Comparison of ENCODE assay signal across 10 mouse cellular contexts in genomic region chr2:106844766-106845678, GRCm38 (mm10).
DNase-seq lines count a peak whose midpoint lies in the region; ATAC-seq and TF ChIP-seq lines count a peak whose summit lies in the region.
"Had no signal": no experiment of that assay in that cellular context is flagged by ENCODE, and none has a peak within 500 bp of the region (broad histone marks: within the 10 kb centered on the region; RNA-seq: fewer than 3 reads in every experiment).

No protein-coding gene starts in this region.

- TF ChIP-seq CTCF in lung, embryonic 14.5 days (IDR thresholded peaks at IDR 0.05; ENCODE audit: low read depth) = no peak

- H3K4me3 ChIP-seq in heart, embryonic 14.5 days (ENCODE audit: control insufficient read depth in 1 of 2, insufficient read depth in 1 of 2, low read depth in 1 of 2, low read length in 2 of 2) = no peak overlapping the region
- H3K4me3 ChIP-seq in lung, embryonic 14.5 days (ENCODE audit: low read depth, low read length) = no peak overlapping the region
- no peak overlapping the region for H3K4me3 ChIP-seq in intestine, embryonic 14.5 days (ENCODE audit: low read depth, low read length)
- no peak overlapping the region; the same call in 1 of the 2 replicates for H3K4me3 ChIP-seq in stomach, embryonic 16.5 days (replicated peaks; ENCODE audit: low read length)

- H3K27me3 ChIP-seq in heart, embryonic 14.5 days (ENCODE audit: control insufficient read depth, insufficient read depth, low read length) = no peaks in the 10 kb centered on the region
- H3K27me3 ChIP-seq in lung, embryonic 14.5 days (ENCODE audit: insufficient read depth, low read length) = no peaks in the 10 kb centered on the region
- H3K27me3 ChIP-seq in intestine, embryonic 14.5 days (replicated peaks; ENCODE audit: control insufficient read depth, insufficient read depth, low read length) = no peaks in the 10 kb centered on the region
- H3K27me3 ChIP-seq in stomach, embryonic 16.5 days (ENCODE audit: control insufficient read depth, insufficient read depth, low read length) = no peaks in the 10 kb centered on the region

- DNase-seq in heart, postnatal 25 days (ENCODE audit: low spot score) = no peak
- peak; percentile 83 for DNase-seq in lung, embryonic 14.5 days
- no peak for DNase-seq in lung, postnatal 14 days
- peak; percentile 70 for DNase-seq in intestine, embryonic 14.5 days (ENCODE audit: low spot score)
- no peak for DNase-seq in embryo, embryonic 9.5 days (ENCODE audit: extremely low spot score)
- DNase-seq: cerebellum, adult 9-11 months; gastrocnemius, postnatal 10 days; right cerebral cortex, adult 18-20 months had no signal

- peak overlapping the region; percentile 56 to 69 for H3K27ac ChIP-seq in heart, embryonic 14.5 days (replicated peaks in 1 of 2; ENCODE audit: control insufficient read depth in 1 of 2, insufficient read depth in 1 of 2, low read depth in 2 of 2, low read length in 2 of 2)
- peak overlapping the region; percentile 75 for H3K27ac ChIP-seq in lung, embryonic 14.5 days (ENCODE audit: low read depth)
- peak overlapping the region; percentile 47; the same call in 1 of the 2 replicates for H3K27ac ChIP-seq in intestine, embryonic 14.5 days (ENCODE audit: low read depth)
- H3K27ac ChIP-seq in stomach, embryonic 16.5 days (ENCODE audit: low read length) = peak overlapping the region; percentile 72

- H3K9ac ChIP-seq in heart, embryonic 14.5 days (ENCODE audit: low read length) = 0 out of 2 replicates have a peak overlapping the region, but pooled peaks have one; percentile 34
- no peak overlapping the region for H3K9ac ChIP-seq in lung, embryonic 14.5 days
- H3K9ac ChIP-seq in intestine, embryonic 14.5 days (ENCODE audit: low read length) = no peak overlapping the region
- H3K9ac ChIP-seq in stomach, embryonic 16.5 days (ENCODE audit: low read length) = no peak overlapping the region

- ATAC-seq in heart, embryonic 14.5 days (ENCODE audit: insufficient number of reproducible peaks, insufficient read depth, low FRiP score, low read depth) = no peak
- ATAC-seq in lung, embryonic 14.5 days (ENCODE audit: insufficient read depth) = peak; percentile 78
- peak; percentile 59; the same call in 1 of the 2 replicates for ATAC-seq in intestine, embryonic 14.5 days (replicated peaks; ENCODE audit: low FRiP score, low TSS enrichment, low read depth)
- peak; percentile 74 for ATAC-seq in stomach, embryonic 16.5 days (ENCODE audit: insufficient read depth, low FRiP score)

- 30% methylated on average over 10 of the region's 10 CpGs for WGBS in heart, embryonic 14.5 days
- 19% methylated on average over 10 of the region's 10 CpGs for WGBS in lung, embryonic 14.5 days
- 32% methylated on average over 10 of the region's 10 CpGs for WGBS in intestine, embryonic 14.5 days
- 22% methylated on average over 10 of the region's 10 CpGs for WGBS in stomach, embryonic 16.5 days

- intact Hi-C loops in heart, postnatal 25 days (cut with DNase I) = no loop called here

- H3K4me1 ChIP-seq in heart, embryonic 14.5 days (ENCODE audit: control insufficient read depth in 2 of 2, insufficient read depth in 2 of 2, low read length in 2 of 2) = peaks cover 18 to 37% of the 10 kb centered on the region in 2 experiments
- peaks cover 16% of the 10 kb centered on the region; the same call in 1 of the 2 replicates for H3K4me1 ChIP-seq in lung, embryonic 14.5 days (ENCODE audit: insufficient read depth)
- peaks cover 17% of the 10 kb centered on the region for H3K4me1 ChIP-seq in intestine, embryonic 14.5 days (replicated peaks; ENCODE audit: control insufficient read depth, insufficient read depth, low read length)
- H3K4me1 ChIP-seq in stomach, embryonic 16.5 days (ENCODE audit: control insufficient read depth, insufficient read depth, low read length) = peaks cover 16% of the 10 kb centered on the region

- no peaks in the 10 kb centered on the region for H3K36me3 ChIP-seq in heart, embryonic 14.5 days (ENCODE audit: control insufficient read depth, insufficient read depth, low read length)
- H3K36me3 ChIP-seq in lung, embryonic 14.5 days (ENCODE audit: insufficient read depth) = no peaks in the 10 kb centered on the region
- no peaks in the 10 kb centered on the region for H3K36me3 ChIP-seq in intestine, embryonic 14.5 days (ENCODE audit: control insufficient read depth, insufficient read depth, low read length)
- no peaks in the 10 kb centered on the region for H3K36me3 ChIP-seq in stomach, embryonic 16.5 days (ENCODE audit: control insufficient read depth, insufficient read depth, low read length)

- H3K4me2 ChIP-seq in heart, embryonic 14.5 days (ENCODE audit: low read length) = peak overlapping the region; percentile 53
- H3K4me2 ChIP-seq in lung, embryonic 14.5 days = peak overlapping the region; percentile 33
- H3K4me2 ChIP-seq in intestine, embryonic 14.5 days (ENCODE audit: low read length) = peak overlapping the region; percentile 12; the same call in 1 of the 2 replicates
- H3K4me2 ChIP-seq in stomach, embryonic 16.5 days (ENCODE audit: low read depth, low read length) = peak overlapping the region; percentile 40

- no peaks in the 10 kb centered on the region for H3K9me3 ChIP-seq in heart, embryonic 14.5 days (ENCODE audit: control insufficient read depth, low read length)
- H3K9me3 ChIP-seq in lung, embryonic 14.5 days (ENCODE audit: low read depth, low read length) = no peaks in the 10 kb centered on the region
- no peaks in the 10 kb centered on the region for H3K9me3 ChIP-seq in intestine, embryonic 14.5 days (ENCODE audit: control insufficient read depth, low read length)
- H3K9me3 ChIP-seq in stomach, embryonic 16.5 days (replicated peaks; ENCODE audit: control insufficient read depth, low read length) = no peaks in the 10 kb centered on the region

Comparison
In these comparisons a context has a peak if more than half of its experiments do, and no peak if none do; other contexts are left out.
1. DNase-seq: peak in lung, embryonic 14.5 days (single experiment) and intestine, embryonic 14.5 days (single experiment); none in heart, postnatal 25 days (single experiment), lung, postnatal 14 days (single experiment) and embryo, embryonic 9.5 days (single experiment).
2. Peak in every context shown above with its lines, with median percentiles within 50 percentile points of each other: H3K27ac ChIP-seq and H3K4me2 ChIP-seq.